Mouse (Mus musculus) 416B (cell line): ENCODE measurements around the gene Efs.
A peak's percentile ranks its signal among the peaks of the same experiment; 100 is the strongest.

Experiments
- DNase-seq: peaks from one replicate; pipeline ENCODE4 v3.0.0; 2011; ENCODE audit warnings: low read depth

The Efs gene

DNA sequence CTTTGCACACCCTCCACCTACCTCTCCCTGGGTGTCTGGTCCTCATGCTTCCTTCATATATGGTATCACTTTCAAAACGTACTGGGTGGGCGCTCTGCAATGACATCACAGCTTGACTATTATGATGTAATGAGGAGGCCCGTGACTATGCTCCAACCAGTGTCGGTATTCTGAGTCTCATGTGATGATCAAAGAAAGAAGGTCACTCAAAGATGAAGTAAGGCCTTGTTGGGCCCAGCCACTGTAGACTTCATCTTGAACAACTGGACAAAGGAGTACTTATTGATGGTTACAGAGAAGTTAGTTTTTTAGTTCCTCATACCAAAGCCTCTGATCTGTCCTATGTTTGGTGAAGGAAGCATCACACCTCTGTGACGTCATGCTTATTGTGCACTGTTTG, 55.1 kb downstream of the Efs start, which contains the start of gene Homez:
Homez (minus strand) TSS at position 101 of the 400 bp plus-strand sequence.
- no peak for DNase-seq

DNA sequence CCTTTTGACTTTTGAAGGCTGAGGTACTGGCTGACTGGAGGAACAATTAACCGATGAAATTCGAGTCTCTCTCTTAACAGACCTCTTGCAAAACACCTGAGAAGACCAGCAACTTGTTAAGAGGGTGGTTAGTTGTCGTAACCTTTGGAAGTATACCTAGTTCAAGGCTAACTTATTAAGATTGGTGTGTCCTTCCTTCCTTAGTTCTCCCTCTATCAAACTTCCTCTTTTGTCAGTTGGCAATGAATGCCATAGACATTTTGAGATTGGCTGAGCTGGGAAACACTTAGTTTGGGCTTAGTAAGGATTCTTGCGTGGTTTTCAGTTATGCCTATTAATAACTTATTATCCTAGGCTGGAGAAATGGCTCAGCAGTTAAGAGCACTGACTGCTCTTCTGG, 57.9 kb downstream of the Efs start:
- peak; percentile 54 for DNase-seq

DNA sequence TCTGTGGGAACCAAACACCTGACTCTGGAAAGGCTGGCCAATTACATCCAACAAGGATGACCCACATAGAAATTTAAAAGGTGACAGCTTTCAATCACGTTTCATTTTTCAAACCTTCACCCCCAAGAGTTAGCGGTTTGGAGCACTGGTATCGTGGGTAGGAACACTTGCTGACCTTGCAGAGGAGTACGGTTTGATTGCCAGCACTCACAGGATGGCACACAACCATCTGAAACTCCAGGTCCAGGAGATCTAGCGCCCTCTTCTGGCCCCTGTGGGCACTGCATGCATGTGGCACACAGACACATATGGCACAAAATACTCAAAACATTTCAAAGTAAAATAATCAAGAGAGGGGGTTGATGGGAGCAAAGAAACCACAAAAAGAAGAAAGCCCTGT, 59.0 kb downstream of the Efs start:
- DNase-seq, result peak; percentile 40
